Mouse (Mus musculus) kidney, embryonic 15.5 days (tissue): Measurements from ENCODE around the gene Plcd3. TPM values are rescaled to one million over a fixed set of nuclear protein-coding genes. Genes with fewer than 3 reads are reported as not detected.

Experiments used
- ATAC-seq: fragments of 200-750 bp; cut with Nextera tagmentation; replicated peaks from 2 replicates; pipeline ENCODE4 v1.8.0; 2017; ENCODE audit warnings: moderate TSS enrichment; ENCODE audit not compliant: low FRiP score
- H3K27ac ChIP-seq: fragments of 300-500 bp; sonication (generic); 2 replicates; pipeline ENCODE4 v1.5.1; 2015; ENCODE audit warnings: mild to moderate bottlenecking, inconsistent platforms
- H3K27me3 ChIP-seq: fragments of 300-500 bp; sonication (generic); 2 replicates; pipeline ENCODE4 v1.6.1; 2015; ENCODE audit warnings: inconsistent platforms
- H3K36me3 ChIP-seq: fragments of 300-500 bp; sonication (generic); 2 replicates; pipeline ENCODE4 v1.6.1; 2015; ENCODE audit warnings: inconsistent platforms
- H3K4me1 ChIP-seq: fragments of 300-500 bp; sonication (generic); 2 replicates; pipeline ENCODE4 v1.6.1; 2015; ENCODE audit warnings: inconsistent platforms
- H3K4me2 ChIP-seq: fragments of 300-500 bp; sonication (generic); 2 replicates; pipeline ENCODE4 v1.6.1; 2015; ENCODE audit warnings: moderate library complexity, mild to moderate bottlenecking, inconsistent platforms
- H3K4me3 ChIP-seq: fragments of 300-500 bp; sonication (generic); replicated peaks from 2 replicates; pipeline ENCODE4 v1.5.1; 2015; ENCODE audit warnings: mild to moderate bottlenecking, inconsistent platforms
- H3K9ac ChIP-seq: fragments of 300-500 bp; sonication (generic); 2 replicates; pipeline ENCODE4 v1.6.1; 2015; ENCODE audit warnings: mild to moderate bottlenecking, inconsistent platforms
- H3K9me3 ChIP-seq: fragments of 300-500 bp; sonication (generic); replicated peaks from 2 replicates; pipeline ENCODE4 v1.6.1; 2016; ENCODE audit warnings: inconsistent platforms
- WGBS: fragments of 180-500 bp; shearing (Covaris S2); methylation state at CpG from one replicate; pipeline ENCODE4 v1.1.7; 2015; ENCODE audit warnings: mixed read lengths; 5-methylcytosine and 5-hydroxymethylcytosine counted together
- polyA plus RNA-seq: library from polyadenylated mRNA; unstranded; fragments of >200 nt; fragmentation: Nextera tagmentation; extraction: Ambion mirVana; gene quantifications from 2 replicates; pipeline ENCODE4 v1.2.1, GENCODE M21; 2015

Plcd3 gene
- polyA plus RNA-seq, 1 experiment from 2014 or later, result 6.2 TPM

GRCm38 (mm10) chr11:103051249-103051691 is 50.2 kb downstream of the Plcd3 start:
- Histone ChIP-seq H3K27ac (0 out of 2 replicates have a peak overlapping the region, but pooled peaks have one; percentile 14), H3K9me3 (no peaks in the 10 kb centered on the region), H3K9ac (no peak overlapping the region), H3K4me3 (no peak overlapping the region), H3K4me1 (no peaks in the 10 kb centered on the region), H3K4me2 (no peak overlapping the region), H3K36me3 (peaks cover 76% of the 10 kb centered on the region), H3K27me3 (no peaks in the 10 kb centered on the region)
- WGBS, result 76% methylated on average over 8 of the region's 8 CpGs
- ATAC-seq, result no peak

- Histone ChIP-seq H3K36me3 (peaks cover 76% of the 10 kb centered on the region), H3K9ac (no peak overlapping the region), H3K4me3 (no peak overlapping the region), H3K27me3 (no peaks in the 10 kb centered on the region), H3K9me3 (no peaks in the 10 kb centered on the region), H3K4me2 (no peak overlapping the region), H3K4me1 (no peaks in the 10 kb centered on the region), H3K27ac (no peak overlapping the region)
- no peak for ATAC-seq
- whole genome bisulfite sequencing, result 90% methylated on average over 9 of the region's 9 CpGs
Observed at GRCm38 (mm10) chr11:103050153-103050552, 51.3 kb downstream of the Plcd3 start.

GRCm38 (mm10) chr11:103049611-103050010 is 51.8 kb downstream of the Plcd3 start:
- H3K9me3 ChIP-seq, result no peaks in the 10 kb centered on the region
- H3K9ac ChIP-seq, result no peak overlapping the region
- no peak overlapping the region for H3K27ac ChIP-seq
- H3K4me3 ChIP-seq, result no peak overlapping the region
- H3K36me3 ChIP-seq, result peaks cover 78% of the 10 kb centered on the region
- no peaks in the 10 kb centered on the region for H3K4me1 ChIP-seq
- ATAC-seq, result no peak
- H3K4me2 ChIP-seq, result no peak overlapping the region
- WGBS, result 94% methylated on average over 5 of the region's 5 CpGs
- H3K27me3 ChIP-seq, result no peaks in the 10 kb centered on the region

- Histone ChIP-seq H3K27ac (no peak overlapping the region), H3K27me3 (no peaks in the 10 kb centered on the region), H3K9ac (no peak overlapping the region), H3K4me3 (no peak overlapping the region), H3K4me1 (0 out of 2 replicates have a peak, but pooled peaks cover 3% of the 10 kb centered on the region), H3K9me3 (no peaks in the 10 kb centered on the region), H3K4me2 (no peak overlapping the region), H3K36me3 (peaks cover 65% of the 10 kb centered on the region)
- 89% methylated on average over 8 of the region's 8 CpGs for WGBS
- ATAC-seq, result no peak
Observed at GRCm38 (mm10) chr11:103046286-103046685, 55.2 kb downstream of the Plcd3 start.

- H3K4me3 ChIP-seq, result no peak overlapping the region
- H3K4me2 ChIP-seq, result no peak overlapping the region
- 93% methylated on average over 3 of the region's 3 CpGs for WGBS
- no peaks in the 10 kb centered on the region for H3K9me3 ChIP-seq
- H3K4me1 ChIP-seq, result 0 out of 2 replicates have a peak, but pooled peaks cover 3% of the 10 kb centered on the region
- H3K9ac ChIP-seq, result no peak overlapping the region
- peaks cover 54% of the 10 kb centered on the region for H3K36me3 ChIP-seq
- H3K27me3 ChIP-seq, result no peaks in the 10 kb centered on the region
- no peak overlapping the region for H3K27ac ChIP-seq
- no peak for ATAC-seq
Observed at GRCm38 (mm10) chr11:103043982-103044381, 57.5 kb downstream of the Plcd3 start.

GRCm38 (mm10) chr11:103042828-103043227 is 58.6 kb downstream of the Plcd3 start:
- H3K36me3 ChIP-seq, result peaks cover 57% of the 10 kb centered on the region
- H3K9me3 ChIP-seq, result no peaks in the 10 kb centered on the region
- H3K4me2 ChIP-seq, result no peak overlapping the region
- H3K4me3 ChIP-seq, result no peak overlapping the region
- H3K9ac ChIP-seq, result no peak overlapping the region
- no peaks in the 10 kb centered on the region for H3K27me3 ChIP-seq
- no peak overlapping the region for H3K27ac ChIP-seq
- no peak for ATAC-seq
- H3K4me1 ChIP-seq, result 0 out of 2 replicates have a peak, but pooled peaks cover 3% of the 10 kb centered on the region
- WGBS, result 81% methylated on average over 4 of the region's 4 CpGs

GRCm38 (mm10) chr11:103038037-103038436 is 63.4 kb downstream of the Plcd3 start:
- H3K9me3 ChIP-seq, result no peaks in the 10 kb centered on the region
- H3K4me3 ChIP-seq, result no peak overlapping the region
- 74% methylated on average over 6 of the region's 6 CpGs for WGBS
- no peak for ATAC-seq
- no peak overlapping the region for H3K9ac ChIP-seq
- H3K27me3 ChIP-seq, result no peaks in the 10 kb centered on the region
- 0 out of 2 replicates have a peak, but pooled peaks cover 3% of the 10 kb centered on the region for H3K4me1 ChIP-seq
- H3K4me2 ChIP-seq, result no peak overlapping the region
- peaks cover 18% of the 10 kb centered on the region for H3K36me3 ChIP-seq
- no peak overlapping the region for H3K27ac ChIP-seq

- Histone ChIP-seq H3K27me3 (no peaks in the 10 kb centered on the region), H3K4me3 (no peak overlapping the region), H3K36me3 (peaks cover 17% of the 10 kb centered on the region), H3K4me1 (0 out of 2 replicates have a peak, but pooled peaks cover 2% of the 10 kb centered on the region), H3K9ac (no peak overlapping the region), H3K4me2 (no peak overlapping the region), H3K27ac (no peak overlapping the region), H3K9me3 (no peaks in the 10 kb centered on the region)
- WGBS, result 85% methylated on average over 8 of the region's 8 CpGs
- no peak for ATAC-seq
Observed at GRCm38 (mm10) chr11:103036881-103037465, 64.5 kb downstream of the Plcd3 start.

- ATAC-seq, result no peak
- Histone ChIP-seq H3K4me3 (no peak overlapping the region), H3K36me3 (peaks cover 16% of the 10 kb centered on the region), H3K27me3 (no peaks in the 10 kb centered on the region), H3K4me1 (peaks cover 10% of the 10 kb centered on the region), H3K9ac (no peak overlapping the region), H3K9me3 (no peaks in the 10 kb centered on the region), H3K27ac (no peak overlapping the region), H3K4me2 (no peak overlapping the region)
- WGBS, result 80% methylated on average over 6 of the region's 6 CpGs
Observed at GRCm38 (mm10) chr11:103035007-103035406, 66.5 kb downstream of the Plcd3 start.

GRCm38 (mm10) chr11:103033030-103033429 is 68.4 kb downstream of the Plcd3 start:
- no peak overlapping the region for H3K27ac ChIP-seq
- no peak for ATAC-seq
- no peak overlapping the region for H3K9ac ChIP-seq
- 96% methylated on average over 3 of the region's 3 CpGs for WGBS
- peaks cover 19% of the 10 kb centered on the region for H3K4me1 ChIP-seq
- peaks cover 11% of the 10 kb centered on the region; the same call in 1 of the 2 replicates for H3K36me3 ChIP-seq
- no peaks in the 10 kb centered on the region for H3K9me3 ChIP-seq
- no peaks in the 10 kb centered on the region for H3K27me3 ChIP-seq
- no peak overlapping the region for H3K4me2 ChIP-seq
- no peak overlapping the region for H3K4me3 ChIP-seq

- H3K36me3 ChIP-seq, result peaks cover 27% of the 10 kb centered on the region
- H3K4me2 ChIP-seq, result peak within 1 kb of the TSS; percentile 74
Observed at GRCm38 (mm10) chr11:103028176-103028891, 73.1 kb downstream of the Plcd3 start, which contains the start of the genes Nmt1 and Dcakd. TSS of gene Nmt1 (plus strand) at chr11:103028190. TSS of gene Dcakd (minus strand) at chr11:103028333.

GRCm38 (mm10) chr11:103027570-103028175 is 73.8 kb downstream of the Plcd3 start:
- ATAC-seq, result peak; percentile 57
- no peaks in the 10 kb centered on the region for H3K9me3 ChIP-seq
- H3K36me3 ChIP-seq, result peaks cover 30% of the 10 kb centered on the region
- peaks cover 32% of the 10 kb centered on the region for H3K4me1 ChIP-seq
- H3K4me3 ChIP-seq, result peak overlapping the region; percentile 87
- peak overlapping the region; percentile 74 for H3K4me2 ChIP-seq
- WGBS, result 15% methylated on average over 8 of the region's 8 CpGs
- H3K9ac ChIP-seq, result peak overlapping the region; percentile 69
- H3K27me3 ChIP-seq, result no peaks in the 10 kb centered on the region
- H3K27ac ChIP-seq, result peak overlapping the region; percentile 88

More at GRCm38 (mm10) chr11:103028176-103028891, 73.1 kb downstream of the Plcd3 start, which contains the start of the genes Nmt1 and Dcakd:
- peaks cover 32% of the 10 kb centered on the region for H3K4me1 ChIP-seq
- peak within 1 kb of the TSS; percentile 88 for H3K27ac ChIP-seq
- WGBS, result under 1% methylated on average over 36 of the region's 36 CpGs
- H3K9me3 ChIP-seq, result no peaks in the 10 kb centered on the region
- peak within 1 kb of the TSS; percentile 87 for H3K4me3 ChIP-seq
- ATAC-seq, result peak; percentile 99
- peak within 1 kb of the TSS; percentile 69 for H3K9ac ChIP-seq
- no peaks in the 10 kb centered on the region for H3K27me3 ChIP-seq
